Mouse (Mus musculus) cerebellum, adult 11 months (tissue): Measurements from ENCODE around the gene Zbtb18.
A peak's percentile ranks its signal among the peaks of the same experiment; 100 is the strongest.
"Not testable (repeated sequence)": the region's sequence is repeated elsewhere in the genome, so short reads cannot be mapped to it uniquely, and the experiment has no call there.

ENCODE experiments used
- DNase-seq: peaks from one replicate; pipeline ENCODE4 v3.0.0; 2022

Zbtb18 gene

DNA sequence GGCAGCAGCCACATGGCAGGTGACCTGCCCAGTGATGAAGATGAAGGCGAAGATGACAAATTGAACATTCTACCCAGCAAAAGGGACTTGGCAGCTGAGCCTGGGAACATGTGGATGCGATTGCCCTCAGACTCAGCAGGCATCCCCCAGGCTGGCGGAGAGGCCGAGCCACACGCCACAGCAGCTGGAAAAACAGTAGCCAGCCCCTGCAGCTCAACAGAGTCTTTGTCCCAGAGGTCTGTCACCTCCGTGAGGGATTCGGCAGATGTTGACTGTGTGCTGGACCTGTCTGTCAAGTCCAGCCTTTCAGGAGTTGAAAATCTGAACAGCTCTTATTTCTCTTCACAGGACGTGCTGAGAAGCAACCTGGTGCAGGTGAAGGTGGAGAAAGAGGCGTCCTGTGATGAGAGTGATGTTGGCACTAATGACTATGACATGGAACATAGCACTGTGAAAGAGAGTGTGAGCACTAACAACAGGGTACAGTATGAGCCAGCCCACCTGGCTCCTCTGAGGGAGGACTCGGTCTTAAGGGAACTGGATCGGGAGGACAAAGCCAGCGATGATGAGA, 5.5 kb downstream of the Zbtb18 start:
- DNase-seq, result no peak

DNA sequence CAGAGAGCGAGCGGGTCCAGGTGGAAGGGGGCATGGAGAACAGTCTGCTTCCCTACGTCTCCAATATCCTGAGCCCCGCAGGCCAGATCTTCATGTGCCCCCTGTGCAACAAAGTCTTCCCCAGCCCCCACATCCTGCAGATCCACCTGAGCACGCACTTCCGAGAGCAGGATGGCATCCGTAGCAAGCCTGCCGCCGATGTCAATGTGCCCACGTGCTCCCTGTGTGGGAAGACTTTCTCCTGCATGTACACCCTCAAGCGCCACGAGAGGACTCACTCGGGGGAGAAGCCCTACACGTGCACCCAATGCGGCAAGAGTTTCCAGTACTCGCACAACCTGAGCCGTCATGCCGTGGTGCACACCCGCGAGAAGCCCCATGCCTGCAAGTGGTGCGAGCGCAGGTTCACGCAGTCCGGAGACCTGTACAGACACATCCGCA, 6.0 kb downstream of the Zbtb18 start:
- no peak for DNase-seq

- DNase-seq, result no peak
Measured at GRCm38 (mm10) chr1:177448921-177449320, 6.8 kb downstream of the Zbtb18 start.

GRCm38 (mm10) chr1:177449857-177450256, 7.7 kb downstream of the Zbtb18 start:
- DNase-seq, result not testable (repeated sequence)

DNA sequence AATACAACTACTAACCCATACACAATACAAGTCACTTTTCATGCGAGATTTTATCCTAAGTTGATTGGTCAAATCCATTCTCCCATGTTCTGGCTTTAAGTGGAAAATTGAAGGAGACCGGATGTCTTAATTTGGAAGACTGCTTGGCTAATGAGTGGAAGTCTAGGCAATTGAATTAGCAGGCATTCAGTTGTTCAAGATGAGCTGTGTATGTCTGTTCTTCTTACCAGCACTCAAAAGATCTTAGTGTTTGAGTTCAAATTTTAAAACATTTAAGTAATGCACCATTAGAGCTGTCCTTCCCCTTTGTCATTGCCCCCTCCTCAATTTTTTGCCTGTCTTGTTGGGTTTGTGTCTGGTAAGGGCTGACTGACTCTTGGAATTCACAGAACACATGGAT, 8.9 kb downstream of the Zbtb18 start:
- DNase-seq, result no peak

- no peak for DNase-seq
Measured at GRCm38 (mm10) chr1:177451991-177452431, 9.9 kb downstream of the Zbtb18 start.

DNA sequence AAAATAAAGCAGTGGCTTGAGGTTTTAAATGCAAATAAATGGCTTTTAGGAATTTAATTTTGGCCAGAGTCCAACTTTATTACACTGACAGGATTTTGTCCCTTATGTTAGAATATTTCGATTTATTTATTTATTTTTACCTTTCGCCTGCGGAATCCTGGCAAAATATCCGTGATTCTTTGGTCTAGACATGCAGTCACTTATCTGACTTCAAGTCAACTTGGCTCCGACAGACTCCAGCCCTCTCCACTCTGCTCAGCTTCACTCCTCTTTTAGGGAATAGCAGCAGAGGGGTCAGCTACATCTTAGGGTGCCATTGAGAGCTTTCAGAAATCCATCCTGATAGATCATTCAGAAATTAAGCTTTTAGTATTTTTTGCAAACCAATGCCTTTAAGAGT, 10.8 kb downstream of the Zbtb18 start:
- no peak for DNase-seq

GRCm38 (mm10) chr1:177453806-177454205, 11.7 kb downstream of the Zbtb18 start:
- DNase-seq, result no peak

DNA sequence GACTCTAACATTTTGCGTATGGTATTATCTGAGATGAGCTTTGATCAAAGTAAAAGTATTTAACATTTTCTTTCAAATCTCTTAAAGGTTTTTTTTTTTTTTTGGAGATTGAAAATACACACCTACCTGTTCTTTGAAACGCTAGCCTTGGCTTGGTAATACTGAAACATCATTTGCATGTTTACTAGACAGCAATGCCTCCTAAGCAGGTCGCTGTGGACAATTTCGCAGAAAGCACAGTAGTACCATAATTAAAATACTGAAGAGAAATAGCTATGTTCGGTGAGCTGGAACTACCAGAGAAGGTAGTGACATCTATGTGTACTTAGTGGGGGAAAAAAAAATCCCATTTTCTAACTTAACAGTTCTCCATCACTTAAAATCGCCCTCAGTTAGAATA, 12.3 kb downstream of the Zbtb18 start:
- no peak for DNase-seq

GRCm38 (mm10) chr1:177455466-177455865, 13.3 kb downstream of the Zbtb18 start:
- no peak for DNase-seq

- no peak for DNase-seq
Measured at GRCm38 (mm10) chr1:177456208-177456607, 14.1 kb downstream of the Zbtb18 start.

DNA sequence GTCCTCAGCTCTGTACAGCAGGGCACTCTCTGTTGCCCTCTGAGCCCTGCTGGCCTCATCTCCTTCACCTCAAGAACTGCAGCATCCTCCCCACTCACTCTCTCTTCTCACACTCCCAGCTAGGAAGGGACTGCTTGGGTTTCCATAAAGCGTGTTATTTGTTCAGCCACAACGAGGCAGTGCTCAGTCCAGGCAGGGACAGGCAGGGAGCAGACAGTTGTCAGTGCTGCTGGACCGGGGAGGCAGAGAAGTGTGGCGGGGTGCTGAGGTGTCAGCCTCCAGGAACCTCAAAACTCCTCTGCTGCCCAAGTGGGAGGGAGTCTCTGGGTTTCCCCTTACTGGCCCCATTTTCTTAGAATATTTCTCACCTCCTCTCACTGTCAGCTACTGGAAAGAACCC, 14.6 kb downstream of the Zbtb18 start:
- DNase-seq, result no peak

DNA sequence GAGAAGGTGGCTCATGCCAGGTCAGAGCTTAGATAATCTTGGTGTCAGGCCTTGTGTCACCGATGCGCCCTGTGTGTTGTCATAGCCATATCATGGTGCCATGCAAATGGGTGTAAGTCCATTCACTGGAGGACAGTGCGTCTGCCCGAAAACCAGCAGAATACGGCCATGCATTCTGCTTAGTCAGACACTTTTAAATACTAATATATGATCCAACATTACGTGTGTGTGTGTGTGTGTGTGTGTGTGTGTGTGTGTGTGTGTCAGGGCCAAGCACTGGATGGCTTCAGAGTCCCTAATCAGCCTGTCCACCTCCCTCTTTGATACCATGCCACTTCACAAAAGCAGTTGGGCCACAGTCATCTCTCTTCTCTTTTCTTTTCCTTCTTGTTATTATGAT, 15.8 kb downstream of the Zbtb18 start:
- no peak for DNase-seq

DNA sequence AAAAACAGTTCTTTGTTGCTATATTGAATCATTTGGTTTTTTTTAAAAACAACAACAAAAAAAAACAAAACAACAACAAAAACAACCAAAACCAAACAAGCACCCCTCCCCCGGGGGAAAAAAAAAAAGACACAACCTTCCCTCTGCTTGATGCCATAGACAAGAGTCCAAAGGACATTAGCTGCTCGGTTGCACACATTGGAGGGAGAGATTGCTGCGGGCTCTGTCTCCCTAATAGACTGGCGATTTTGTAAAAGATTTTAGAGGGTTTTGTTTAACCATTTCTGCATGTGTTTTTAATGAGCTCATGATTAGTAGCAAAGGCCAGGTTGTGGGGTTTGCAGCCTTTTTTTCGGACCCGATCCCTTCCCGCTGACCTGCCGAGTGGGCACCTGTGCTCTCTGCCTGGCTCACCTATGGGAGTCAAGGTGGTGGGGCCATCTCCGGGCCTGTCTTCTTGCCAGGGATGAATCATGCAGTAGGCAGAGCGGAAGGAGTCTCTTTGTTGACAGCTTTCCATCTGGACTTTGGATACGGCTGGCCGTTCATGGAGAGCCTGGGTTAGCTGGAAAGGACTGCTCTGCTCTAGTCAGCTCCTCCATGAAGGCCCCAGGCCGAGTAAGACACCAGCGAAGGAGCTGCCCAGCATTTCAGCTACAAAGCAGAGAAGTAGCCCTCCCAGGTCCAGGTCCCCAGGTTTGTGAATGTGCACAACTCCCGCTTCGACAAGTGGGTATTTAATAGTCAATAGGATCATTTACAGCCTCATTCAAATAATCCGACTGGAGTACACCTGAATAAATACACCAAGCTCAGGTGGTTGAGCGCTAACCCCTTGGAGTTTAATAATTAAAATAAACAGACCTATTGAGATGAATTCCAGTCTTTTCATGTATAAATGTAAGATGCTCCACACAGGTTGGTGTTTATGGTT, 16.6 kb downstream of the Zbtb18 start:
- peak; percentile 95 for DNase-seq

- no peak for DNase-seq
Measured at GRCm38 (mm10) chr1:177459536-177459935, 17.4 kb downstream of the Zbtb18 start.

DNA sequence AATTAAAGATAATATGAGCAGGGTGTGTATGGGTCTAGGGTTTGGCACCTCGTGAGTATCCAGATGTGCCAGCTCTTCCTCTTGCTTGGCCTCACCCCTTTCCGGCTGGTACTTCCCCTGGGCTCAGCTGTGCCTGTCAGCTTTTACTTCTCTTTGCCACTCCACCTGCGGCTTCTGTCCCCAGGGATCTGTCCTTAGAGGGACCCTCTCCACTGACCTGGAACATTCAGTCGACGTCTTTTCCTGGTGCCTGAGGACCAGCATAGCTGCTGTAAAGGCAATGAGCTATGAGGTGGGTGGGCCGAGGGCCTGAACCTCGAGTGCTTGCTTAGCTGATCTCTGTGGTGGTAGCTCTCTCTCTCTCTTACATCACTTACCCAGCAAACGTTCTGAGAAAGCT, 25.0 kb downstream of the Zbtb18 start:
- no peak for DNase-seq

GRCm38 (mm10) chr1:177468436-177468835, 26.3 kb downstream of the Zbtb18 start:
- no peak for DNase-seq

DNA sequence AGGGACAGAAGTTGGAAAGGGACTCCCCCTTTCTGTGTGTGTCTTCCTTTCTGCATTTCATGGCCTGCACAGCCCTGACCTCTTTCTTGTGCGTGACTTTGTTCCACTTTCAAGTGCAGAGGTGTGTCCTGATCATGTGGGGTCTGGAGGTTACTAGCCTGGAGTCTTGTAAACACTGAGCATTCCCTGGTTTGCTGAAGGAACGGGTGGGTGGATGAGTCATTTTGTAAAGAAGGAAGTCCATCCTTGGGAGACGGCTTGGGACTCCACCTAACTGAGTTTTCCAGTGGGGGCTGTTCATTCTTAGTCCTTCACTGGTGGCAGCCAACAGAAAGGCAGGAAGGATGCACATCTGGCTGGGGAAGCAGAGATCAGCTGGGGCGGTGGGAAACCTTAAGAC, 27.9 kb downstream of the Zbtb18 start:
- no peak for DNase-seq

DNA sequence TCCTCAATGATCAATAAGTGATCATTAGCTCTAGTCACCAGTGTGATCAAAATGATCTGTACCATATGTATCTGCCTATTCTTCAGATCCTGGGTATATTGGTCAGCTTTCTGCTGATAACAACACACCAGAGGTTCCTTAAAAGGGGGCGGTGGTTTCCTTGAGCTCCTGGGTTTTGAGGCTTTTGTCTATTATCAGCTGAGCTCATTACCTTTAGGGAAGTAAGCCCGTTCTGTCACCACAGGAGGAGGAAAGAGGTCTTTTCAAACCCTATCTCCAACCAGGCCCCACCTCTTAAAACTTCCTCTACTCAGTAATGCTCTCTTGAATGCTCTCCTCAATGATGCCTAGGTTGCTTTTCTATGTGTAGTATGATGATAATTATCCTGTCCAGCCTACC, 28.8 kb downstream of the Zbtb18 start:
- DNase-seq, result no peak

GRCm38 (mm10) chr1:177475542-177476197, 33.5 kb downstream of the Zbtb18 start:
- no peak for DNase-seq

DNA sequence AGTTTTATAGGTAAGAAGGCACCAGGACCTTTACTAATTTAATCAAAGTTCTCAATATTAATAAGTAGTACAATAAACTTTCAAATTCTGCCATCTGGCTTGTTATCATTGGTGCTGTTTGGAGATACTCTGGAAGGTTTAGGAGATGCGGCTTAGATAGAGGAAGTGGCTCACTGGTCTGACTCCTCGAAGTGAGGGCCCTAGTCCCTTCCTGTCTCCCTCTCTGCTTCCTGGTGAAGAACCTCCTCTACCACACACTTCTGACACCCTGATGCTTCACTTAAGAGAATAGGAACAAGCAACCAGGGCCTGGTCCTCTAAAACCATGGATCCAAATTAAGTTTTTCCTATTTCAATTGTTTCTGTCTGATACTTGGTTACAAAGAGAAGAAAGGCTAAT, 36.4 kb downstream of the Zbtb18 start:
- DNase-seq, result no peak

- DNase-seq, result peak; percentile 58
Measured at GRCm38 (mm10) chr1:177479356-177480004, 37.3 kb downstream of the Zbtb18 start.

- DNase-seq, result no peak
Measured at GRCm38 (mm10) chr1:177483612-177484011, 41.5 kb downstream of the Zbtb18 start.
